Mouse (Mus musculus) heart, embryonic 10.5 days (tissue): ENCODE data around the gene 1700034I23Rik. TPM values are rescaled to one million over a fixed set of nuclear protein-coding genes. Genes with fewer than 3 reads are reported as not detected.

ENCODE experiments used
- polyA plus RNA-seq: library from polyadenylated mRNA; unstranded; fragments of >200 nt; fragmentation: Nextera tagmentation; extraction: Ambion mirVana; gene quantifications from 2 replicates; pipeline ENCODE4 v1.2.1, GENCODE M21; 2016

1700034I23Rik gene
- polyA plus RNA-seq, 1 experiment from 2014 or later: 0.05 TPM

Other genes starting within 250 kb of the 1700034I23Rik start
- 0.21 and 0.35 TPM in 2 replicates for gene Slc25a31, start 193.7 kb downstream of the 1700034I23Rik start, polyA plus RNA-seq
- gene Hspa4l, start 158.0 kb downstream of the 1700034I23Rik start, polyA plus RNA-seq: 18.0 and 30.2 TPM in 2 replicates
- gene Plk4, start 102.5 kb downstream of the 1700034I23Rik start, polyA plus RNA-seq: 57.6 and 69.0 TPM in 2 replicates
- gene Mfsd8, start 55.7 kb downstream of the 1700034I23Rik start, polyA plus RNA-seq: 5.2 TPM in 2 replicates
- gene Abhd18, start 55.6 kb downstream of the 1700034I23Rik start, polyA plus RNA-seq: 8.8 and 12.2 TPM in 2 replicates
- gene Larp1b, start 47.3 kb upstream of the 1700034I23Rik start, polyA plus RNA-seq: 5.8 and 8.8 TPM in 2 replicates
- gene Pgrmc2, start 180.5 kb upstream of the 1700034I23Rik start, polyA plus RNA-seq: 40.1 and 44.4 TPM in 2 replicates